Mouse (Mus musculus) stomach, embryonic 14.5 days (tissue): Measurements from ENCODE around the gene Gpr3. TPM values are rescaled to one million over a fixed set of nuclear protein-coding genes. Genes with fewer than 3 reads are reported as not detected.
A peak's percentile ranks its signal among the peaks of the same experiment; 100 is the strongest.

ENCODE experiments used
- ATAC-seq: fragments of 200-750 bp; cut with Nextera tagmentation; 2 replicates; pipeline ENCODE4 v1.8.0; 2017; ENCODE audit warnings: low read depth, moderate TSS enrichment; ENCODE audit not compliant: insufficient number of reproducible peaks, insufficient read depth, low FRiP score
- H3K27ac ChIP-seq: fragments of 300-500 bp; sonication (generic); 2 replicates; pipeline ENCODE4 v1.5.1; 2014; ENCODE audit warnings: mild to moderate bottlenecking, low read length, moderate library complexity, mixed read lengths
- H3K27me3 ChIP-seq: fragments of 300-500 bp; sonication (generic); 2 replicates; pipeline ENCODE4 v1.6.1; 2014; ENCODE audit warnings: low read length, control low read depth, mixed read lengths; ENCODE audit not compliant: control insufficient read depth, insufficient read depth
- H3K36me3 ChIP-seq: fragments of 300-500 bp; sonication (generic); 2 replicates; pipeline ENCODE4 v1.6.1; 2014; ENCODE audit warnings: mild to moderate bottlenecking, control low read depth, low read length, moderate library complexity, mixed read lengths; ENCODE audit not compliant: control insufficient read depth, insufficient read depth
- H3K4me1 ChIP-seq: fragments of 300-500 bp; sonication (generic); 2 replicates; pipeline ENCODE4 v1.6.1; 2014; ENCODE audit warnings: low read length, control low read depth, mixed read lengths; ENCODE audit not compliant: control insufficient read depth, insufficient read depth
- H3K4me2 ChIP-seq: fragments of 300-500 bp; sonication (generic); replicated peaks from 2 replicates; pipeline ENCODE4 v1.6.1; 2014; ENCODE audit warnings: low read depth, low read length, control low read depth
- H3K4me3 ChIP-seq: fragments of 300-500 bp; sonication (generic); 2 replicates; pipeline ENCODE4 v1.5.1; 2014; ENCODE audit warnings: low read depth, low read length, control low read depth
- H3K9ac ChIP-seq: fragments of 300-500 bp; sonication (generic); replicated peaks from 2 replicates; pipeline ENCODE4 v1.6.1; 2014; ENCODE audit warnings: low read depth, mild to moderate bottlenecking, control low read depth, low read length, moderate library complexity, mixed read lengths
- H3K9me3 ChIP-seq: fragments of 300-500 bp; sonication (generic); 2 replicates; pipeline ENCODE4 v1.6.1; 2016; ENCODE audit warnings: low read depth, low read length, control low read depth; ENCODE audit not compliant: control insufficient read depth
- WGBS: fragments of 180-500 bp; shearing (Covaris S2); extraction: QIAGEN DNeasy Blood & Tissue Kit; methylation state at CpG from one replicate; pipeline ENCODE4 v1.1.7; 2014; 5-methylcytosine and 5-hydroxymethylcytosine counted together
- polyA plus RNA-seq: library from polyadenylated mRNA; unstranded; fragments of >200 nt; fragmentation: Nextera tagmentation; extraction: Ambion mirVana; gene quantifications from 2 replicates; pipeline ENCODE4 v1.2.1, GENCODE M21; 2014

Gpr3 gene
- polyA plus RNA-seq, 1 experiment from 2014 or later: not detected

DNA sequence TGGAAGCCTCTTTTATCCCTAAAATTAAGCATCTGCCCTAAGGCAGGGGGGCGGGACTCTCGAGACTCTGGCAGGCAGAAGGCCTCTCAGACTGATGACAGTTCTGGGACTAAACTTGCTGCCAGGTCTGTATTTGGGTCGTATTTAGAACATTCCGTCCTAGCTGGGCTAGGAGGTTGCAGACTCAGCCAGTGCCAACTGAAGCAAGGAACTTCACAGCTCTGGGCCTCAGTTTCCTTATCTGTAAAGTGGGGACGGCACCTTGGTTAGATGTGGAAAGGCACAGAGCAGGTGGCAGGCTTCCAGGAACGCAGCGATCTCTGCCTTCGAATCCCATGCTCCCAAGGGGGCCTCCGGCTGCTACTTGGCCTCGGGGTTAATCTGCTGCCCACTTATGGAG, 13.7 kb upstream of the Gpr3 start:
- WGBS: 78% methylated on average over 10 of the region's 10 CpGs
- no peak overlapping the region for H3K27ac ChIP-seq
- no peaks in the 10 kb centered on the region for H3K9me3 ChIP-seq
- no peak overlapping the region for H3K9ac ChIP-seq
- no peaks in the 10 kb centered on the region; the same call in 1 of the 2 replicates for H3K4me1 ChIP-seq
- no peak overlapping the region for H3K4me3 ChIP-seq
- H3K36me3 ChIP-seq: no peaks in the 10 kb centered on the region
- H3K27me3 ChIP-seq: no peaks in the 10 kb centered on the region
- H3K4me2 ChIP-seq: no peak overlapping the region
- ATAC-seq: no peak

DNA sequence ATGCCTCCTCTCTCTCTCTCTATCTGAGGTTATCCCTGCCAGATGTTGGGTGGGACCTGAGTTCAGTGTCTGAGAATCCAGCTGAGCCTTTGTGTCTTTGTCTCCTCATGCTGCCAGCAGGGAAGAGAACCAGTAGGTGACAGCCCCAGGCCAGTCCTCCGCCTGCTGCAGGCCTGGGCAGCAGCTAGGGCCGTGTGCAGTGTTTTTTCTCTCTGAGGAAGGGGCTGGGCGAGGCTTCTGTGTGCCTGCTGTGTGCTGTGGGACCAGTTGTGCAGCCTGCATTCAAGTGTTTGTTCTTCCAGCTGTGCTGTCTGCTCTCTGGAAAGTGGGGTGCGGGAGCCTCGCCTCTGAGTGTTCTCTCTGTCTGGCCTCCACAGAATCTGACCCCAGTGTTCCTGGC, 11.5 kb upstream of the Gpr3 start:
- Histone ChIP-seq H3K27ac (peak overlapping the region; percentile 44), H3K4me2 (no peak overlapping the region), H3K36me3 (no peaks in the 10 kb centered on the region), H3K9ac (no peak overlapping the region), H3K9me3 (no peaks in the 10 kb centered on the region), H3K27me3 (no peaks in the 10 kb centered on the region), H3K4me3 (no peak overlapping the region), H3K4me1 (peaks cover 5% of the 10 kb centered on the region; the same call in 1 of the 2 replicates)
- WGBS: 54% methylated on average over 5 of the region's 5 CpGs
- peak; percentile 47; the same call in 1 of the 2 replicates for ATAC-seq

DNA sequence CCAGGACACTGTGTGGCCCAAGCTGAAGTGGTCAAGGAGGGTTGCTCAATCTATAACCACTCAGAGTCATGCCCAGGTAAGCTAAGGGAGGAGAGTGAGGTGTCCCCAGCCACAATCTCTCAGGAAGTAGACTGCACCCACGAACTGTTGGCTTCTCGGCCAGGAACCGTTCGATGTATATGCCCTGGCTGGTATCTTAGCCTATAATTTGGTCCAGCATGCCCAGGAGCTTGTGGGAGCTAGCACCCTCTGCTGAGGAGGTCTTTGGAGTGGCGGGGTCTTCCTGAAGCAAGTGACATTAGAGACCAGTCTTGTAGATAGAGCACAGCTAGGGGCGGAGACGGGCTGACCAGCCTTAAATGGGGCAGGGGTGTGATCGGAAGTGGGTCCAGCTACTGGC, 9.4 kb upstream of the Gpr3 start:
- 86% methylated on average over 8 of the region's 8 CpGs for WGBS
- Histone ChIP-seq H3K4me2 (no peak overlapping the region), H3K9me3 (no peaks in the 10 kb centered on the region), H3K4me3 (no peak overlapping the region), H3K27me3 (no peaks in the 10 kb centered on the region), H3K27ac (no peak overlapping the region), H3K36me3 (no peaks in the 10 kb centered on the region), H3K4me1 (peaks cover 5% of the 10 kb centered on the region; the same call in 1 of the 2 replicates), H3K9ac (no peak overlapping the region)
- no peak for ATAC-seq

DNA sequence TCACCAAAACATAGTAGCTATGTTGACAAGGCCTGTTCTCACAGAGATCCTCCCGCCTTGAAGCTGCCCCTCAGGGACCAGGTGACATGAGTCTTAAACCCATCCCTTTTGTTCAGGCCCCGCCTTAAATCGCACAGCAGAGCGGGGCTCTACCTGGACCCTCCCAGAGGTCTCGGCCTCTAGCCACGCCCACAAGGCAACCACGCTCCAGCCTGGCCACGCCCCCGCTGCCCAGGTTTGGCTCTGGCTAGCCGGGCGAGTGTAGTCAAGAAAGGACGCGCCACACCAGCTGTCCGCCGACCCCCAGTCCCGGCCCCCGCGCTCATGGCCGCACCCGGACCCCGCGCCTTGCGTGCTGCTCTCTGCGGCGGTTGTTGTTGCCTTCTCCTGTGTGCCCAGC, 8.3 kb upstream of the Gpr3 start:
- ATAC-seq: peak; percentile 50
- Histone ChIP-seq H3K27ac (0 out of 2 replicates have a peak overlapping the region, but pooled peaks have one; percentile 27), H3K9ac (no peak overlapping the region), H3K4me2 (peak overlapping the region; percentile 59), H3K4me3 (peak overlapping the region; percentile 31), H3K36me3 (no peaks in the 10 kb centered on the region), H3K4me1 (peaks cover 5% of the 10 kb centered on the region; the same call in 1 of the 2 replicates), H3K9me3 (no peaks in the 10 kb centered on the region), H3K27me3 (no peaks in the 10 kb centered on the region)
- WGBS: 2% methylated on average over 25 of the region's 25 CpGs

DNA sequence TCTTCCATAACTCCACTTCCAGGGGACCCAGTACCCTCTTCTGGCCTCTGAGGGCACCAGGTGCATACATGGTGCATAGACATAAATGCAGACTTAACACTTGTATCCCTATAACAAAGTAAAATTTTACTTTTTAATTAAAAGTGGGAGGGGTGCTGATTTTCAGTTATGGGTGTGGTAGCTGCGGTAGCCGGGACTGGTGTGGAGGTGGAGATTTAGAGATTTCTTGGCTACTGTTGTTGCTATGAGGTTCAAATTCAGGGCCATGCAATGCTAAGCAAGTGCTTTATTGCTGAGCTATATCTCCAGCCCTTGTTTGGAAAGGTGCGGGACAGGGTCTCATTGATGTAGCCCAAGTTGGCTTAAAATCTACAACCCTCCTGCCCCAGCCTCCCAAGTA, 6.4 kb upstream of the Gpr3 start:
- WGBS: 89% methylated on average over 3 of the region's 3 CpGs
- no peaks in the 10 kb centered on the region for H3K36me3 ChIP-seq

DNA sequence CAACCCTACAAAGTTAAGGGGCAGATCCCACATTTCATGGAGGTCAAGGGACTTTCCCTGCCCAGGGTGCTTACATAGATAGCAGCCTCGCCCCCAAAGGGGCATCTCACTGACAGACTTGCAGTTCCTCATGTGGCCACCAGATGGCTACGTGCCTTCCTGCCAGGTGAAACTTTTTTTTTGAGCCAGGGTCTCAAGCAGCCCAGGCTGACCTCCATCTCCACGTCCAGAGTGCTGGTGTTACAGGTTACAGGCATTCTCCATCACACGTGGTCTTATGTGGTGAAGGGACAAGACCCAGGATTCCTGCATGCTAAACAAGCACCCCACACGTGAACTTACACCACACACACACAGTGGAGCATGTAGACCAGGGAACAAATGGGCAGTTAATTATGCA, 5.3 kb upstream of the Gpr3 start:
- Histone ChIP-seq H3K9ac (no peak overlapping the region), H3K27me3 (no peaks in the 10 kb centered on the region), H3K4me1 (peaks cover 15% of the 10 kb centered on the region; the same call in 1 of the 2 replicates), H3K36me3 (no peaks in the 10 kb centered on the region), H3K4me2 (no peak overlapping the region), H3K9me3 (no peaks in the 10 kb centered on the region), H3K4me3 (no peak overlapping the region), H3K27ac (no peak overlapping the region)
- WGBS: 4% methylated on average over 5 of the region's 5 CpGs
- ATAC-seq: no peak

More for the DNA sequence above, 6.4 kb upstream of the Gpr3 start:
- Histone ChIP-seq H3K4me1 (peaks cover 5% of the 10 kb centered on the region; the same call in 1 of the 2 replicates), H3K9me3 (no peaks in the 10 kb centered on the region), H3K27me3 (no peaks in the 10 kb centered on the region), H3K4me2 (no peak overlapping the region), H3K9ac (no peak overlapping the region), H3K4me3 (no peak overlapping the region), H3K27ac (no peak overlapping the region)
- ATAC-seq: no peak

DNA sequence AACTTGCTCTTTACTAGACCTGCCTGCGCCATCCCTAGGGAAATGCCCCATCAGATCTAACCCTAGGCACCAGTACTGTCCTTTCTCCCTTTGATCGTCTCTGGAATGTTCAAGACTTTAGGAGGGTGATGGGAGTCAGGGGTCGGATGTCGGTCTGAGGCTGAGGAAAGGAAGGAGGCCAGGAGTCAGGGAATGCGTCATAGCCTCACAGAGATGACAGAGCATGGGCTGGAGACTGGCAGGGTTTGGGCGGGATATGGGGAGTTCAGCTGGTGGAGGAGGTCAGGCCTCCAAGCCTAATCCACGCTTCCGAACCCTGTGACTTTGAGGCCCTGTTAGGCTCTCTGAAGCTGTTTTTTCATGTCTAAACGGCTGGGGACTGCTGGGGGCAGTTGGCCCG, 1.3 kb upstream of the Gpr3 start:
- WGBS: 11% methylated on average over 10 of the region's 10 CpGs
- H3K4me1 ChIP-seq: peaks cover 15% of the 10 kb centered on the region; the same call in 1 of the 2 replicates
- ATAC-seq: no peak

DNA sequence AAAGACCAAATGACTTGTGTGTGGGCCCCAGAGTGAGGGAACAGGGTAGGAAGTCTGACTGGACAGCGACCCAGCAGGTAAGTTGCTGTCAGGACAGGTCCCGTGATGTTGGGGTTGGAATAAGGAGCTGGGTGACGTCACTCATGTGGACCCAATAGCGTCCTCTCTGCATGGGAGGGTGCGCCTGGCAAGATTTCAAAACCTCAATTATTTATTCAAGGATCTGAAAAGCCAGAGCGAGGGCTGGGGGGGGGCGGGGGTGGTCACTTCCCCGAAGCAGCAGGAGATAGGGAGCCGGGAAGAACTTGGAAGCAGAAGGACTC, 893 bp upstream of the Gpr3 start:
- no peak overlapping the region for H3K9ac ChIP-seq

More for the DNA sequence above, 1.3 kb upstream of the Gpr3 start:
- Histone ChIP-seq H3K4me2 (peak overlapping the region; percentile 99), H3K4me3 (no peak overlapping the region), H3K27ac (no peak overlapping the region), H3K27me3 (no peaks in the 10 kb centered on the region), H3K9ac (no peak overlapping the region), H3K9me3 (no peaks in the 10 kb centered on the region), H3K36me3 (no peaks in the 10 kb centered on the region)

More for the DNA sequence above, 893 bp upstream of the Gpr3 start:
- H3K27ac ChIP-seq: no peak overlapping the region
- H3K4me3 ChIP-seq: no peak overlapping the region
- peaks cover 15% of the 10 kb centered on the region; the same call in 1 of the 2 replicates for H3K4me1 ChIP-seq
- H3K9me3 ChIP-seq: no peaks in the 10 kb centered on the region
- WGBS: 0% methylated on average over 9 of the region's 9 CpGs
- ATAC-seq: no peak
- H3K36me3 ChIP-seq: no peaks in the 10 kb centered on the region
- H3K27me3 ChIP-seq: no peaks in the 10 kb centered on the region
- H3K4me2 ChIP-seq: peak overlapping the region; percentile 99
